Mouse (Mus musculus) megakaryocyte-erythroid progenitor cell, adult 5-6 weeks (primary cell): ENCODE measurements at regions not wholly inside any gene's neighbourhood (a gene's known extent, or its start where the extent isn't known, plus 50 kb on each side); places are given as distances from the start of the nearest gene placed in this dataset.

Experiments
- ATAC-seq: replicated peaks from 2 replicates; pipeline ENCODE4 v1.8.0; 2016; ENCODE audit warnings: mild to moderate bottlenecking, inconsistent platforms; ENCODE audit not compliant: severe bottlenecking, poor library complexity, low FRiP score, low TSS enrichment

- ATAC-seq, result no peak
These were observed 224.9 kb upstream of the Sfrp2 start for GRCm38 (mm10) chr3:83540997-83541932.

- ATAC-seq, result no peak
These were observed 213.5 kb upstream of the Sfrp2 start for GRCm38 (mm10) chr3:83552516-83553139.

- no peak for ATAC-seq
These were observed 212.3 kb upstream of the Sfrp2 start for GRCm38 (mm10) chr3:83553858-83554257.

DNA sequence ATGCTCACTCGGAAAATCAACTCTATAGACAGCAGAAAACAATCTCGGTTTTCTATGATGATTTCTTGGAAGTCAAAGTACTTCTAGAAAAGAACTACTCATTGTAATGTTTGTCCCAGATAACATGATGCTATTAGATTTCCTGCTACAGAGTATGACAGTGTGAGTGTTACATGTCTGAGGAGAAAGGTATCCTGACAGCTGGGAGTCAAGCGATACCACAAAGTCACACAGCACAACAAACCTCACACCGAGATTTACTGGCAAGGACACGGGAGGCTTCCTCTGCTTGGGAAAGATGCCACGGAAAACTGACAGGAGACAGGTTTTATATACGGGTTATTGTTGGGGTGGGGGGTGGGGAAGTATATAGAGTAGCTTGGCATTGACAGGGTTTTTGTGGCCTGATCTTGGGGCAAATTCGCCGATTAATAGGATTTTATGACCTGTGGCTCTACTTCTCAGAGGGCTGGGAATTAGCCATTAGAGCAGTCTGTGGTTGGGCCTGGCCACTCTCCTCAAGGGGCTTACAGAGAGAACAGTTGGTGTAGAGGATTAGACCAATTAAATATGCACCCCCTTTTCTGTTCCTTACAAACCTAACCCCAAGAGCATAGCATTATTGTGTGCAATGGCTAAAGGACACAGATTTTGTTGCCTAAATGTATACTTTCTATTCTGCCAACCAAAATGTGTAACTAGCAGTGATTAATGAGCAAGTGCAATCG, 209.2 kb upstream of the Sfrp2 start:
- no peak for ATAC-seq

DNA sequence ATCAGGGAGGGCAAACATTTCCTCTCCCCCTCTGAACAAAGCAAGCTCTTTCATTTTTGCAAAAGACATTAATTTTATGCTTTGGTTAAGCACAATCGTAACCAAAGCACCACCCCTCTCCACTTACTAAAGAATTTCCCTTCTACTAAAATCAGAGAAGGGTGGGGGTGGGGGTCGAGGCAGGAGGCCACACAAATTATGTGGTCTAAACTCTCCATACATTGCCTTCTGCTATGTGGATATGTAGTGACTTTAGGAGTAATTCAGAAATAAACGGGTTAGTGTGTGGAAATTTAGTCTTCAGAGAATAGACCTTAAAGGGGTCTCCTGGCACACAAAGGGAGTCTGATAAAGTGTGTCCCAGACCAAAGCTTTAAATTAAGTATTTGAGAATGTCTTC, 204.1 kb upstream of the Sfrp2 start:
- ATAC-seq, result no peak

DNA sequence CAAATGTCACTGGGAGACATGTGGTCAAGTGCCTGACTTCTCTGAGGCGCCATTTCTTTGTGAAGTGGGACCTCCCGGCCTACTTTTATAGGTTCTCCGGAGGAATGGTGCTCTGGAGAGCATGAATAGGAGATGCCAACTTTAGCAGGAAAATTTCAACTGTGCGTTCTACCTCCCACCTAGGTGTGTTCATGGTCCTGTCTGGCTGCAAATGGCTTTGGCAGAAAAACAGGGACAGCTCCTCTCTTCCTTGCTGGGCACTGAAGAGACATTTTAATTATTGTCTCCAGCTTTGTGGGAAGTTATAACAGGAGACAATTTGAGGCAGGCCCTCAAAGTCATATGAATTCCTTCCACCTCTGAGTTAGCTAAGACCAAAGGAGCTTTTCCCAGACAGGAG, 190.6 kb upstream of the Sfrp2 start:
- ATAC-seq, result no peak

GRCm38 (mm10) chr3:83576155-83576554, 190.0 kb upstream of the Sfrp2 start:
- ATAC-seq, result no peak

- ATAC-seq, result no peak
These were observed 185.4 kb upstream of the Sfrp2 start for GRCm38 (mm10) chr3:83580766-83581165.

DNA sequence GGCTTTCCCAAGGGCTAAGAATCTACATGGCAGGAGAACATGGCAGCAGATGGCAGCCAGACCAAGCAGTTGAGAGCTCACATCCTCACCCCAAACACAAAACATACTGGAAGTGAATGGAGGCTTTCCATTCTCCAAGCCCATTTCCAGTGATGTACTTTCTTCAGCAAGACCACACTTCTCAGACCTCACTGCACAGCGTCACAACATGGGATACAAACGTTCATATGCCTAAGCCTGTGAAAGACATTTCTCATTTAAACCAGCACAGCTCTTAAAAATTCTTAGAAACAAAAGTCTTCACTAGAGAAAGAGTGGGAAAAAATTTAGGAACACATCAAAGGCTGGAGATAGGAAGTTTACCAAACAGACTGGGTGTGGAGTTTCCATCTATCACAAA, 183.9 kb upstream of the Sfrp2 start:
- ATAC-seq, result no peak

DNA sequence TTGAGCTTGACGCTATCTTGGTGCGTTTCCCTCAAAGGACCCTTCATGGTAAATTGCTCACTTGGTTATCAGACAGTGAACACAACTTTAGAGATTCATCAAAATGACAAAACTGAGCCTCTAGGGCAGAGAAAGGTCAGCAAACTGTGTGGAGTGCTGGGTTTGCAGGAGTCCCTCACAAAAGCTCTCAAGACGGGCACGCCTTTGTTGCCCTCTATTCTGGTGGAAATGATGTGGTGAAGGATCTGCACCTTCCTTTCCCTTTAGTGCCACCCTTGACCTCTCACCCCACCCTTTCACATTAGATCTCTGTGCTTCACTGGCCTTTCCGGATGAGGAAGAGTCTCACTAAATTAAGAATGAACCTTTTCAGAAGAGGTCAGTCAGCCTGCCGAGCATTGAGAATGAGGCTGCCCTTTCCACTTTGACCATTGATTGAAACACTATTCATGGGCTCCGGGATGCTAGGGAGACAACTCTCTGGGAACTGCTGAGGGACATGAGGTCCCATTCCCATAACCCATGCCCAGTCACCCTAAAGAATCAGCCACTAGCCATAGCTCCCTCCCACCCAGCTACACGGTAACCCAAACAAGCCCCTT, 182.9 kb upstream of the Sfrp2 start:
- ATAC-seq, result no peak

DNA sequence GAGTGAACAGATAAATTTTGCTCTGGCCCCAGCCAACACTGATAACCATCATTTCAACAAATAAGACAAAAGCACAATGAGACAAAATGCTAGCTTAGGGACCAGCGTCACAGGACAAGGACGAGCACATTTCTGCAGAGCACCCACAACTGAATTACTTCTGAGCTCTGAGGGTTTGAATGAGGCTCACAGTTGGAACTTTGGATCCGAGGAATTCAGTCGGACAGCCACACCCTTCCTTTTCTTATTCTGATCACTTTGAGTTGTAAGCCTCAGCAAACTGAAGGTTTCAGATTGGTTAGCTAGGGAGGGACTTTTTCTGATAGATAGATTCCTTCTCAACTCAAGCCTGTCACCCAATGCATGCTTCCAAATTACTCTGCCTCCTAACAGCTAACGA, 180.0 kb upstream of the Sfrp2 start:
- no peak for ATAC-seq

- no peak for ATAC-seq
These were observed 179.6 kb upstream of the Sfrp2 start for GRCm38 (mm10) chr3:83586551-83586950.

DNA sequence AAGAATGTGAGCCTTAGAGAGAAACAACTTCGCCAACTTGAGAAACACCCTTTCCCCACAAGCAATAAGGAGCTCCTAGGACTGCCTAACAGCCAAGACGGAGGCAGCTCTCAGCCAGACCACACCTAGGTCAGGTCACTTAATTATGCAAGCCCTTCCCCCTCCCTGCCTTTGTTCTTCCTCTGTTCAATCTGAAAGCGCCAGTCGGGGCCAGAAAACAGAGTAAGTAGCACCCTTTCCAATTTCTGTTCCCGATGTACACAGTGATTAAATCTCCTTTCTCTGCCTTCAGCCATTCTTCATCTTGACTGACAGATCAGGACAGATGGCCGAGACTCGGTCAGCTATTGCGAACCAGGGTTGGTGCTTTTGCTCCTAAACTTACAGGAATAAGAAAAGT, 177.0 kb upstream of the Sfrp2 start:
- ATAC-seq, result no peak

DNA sequence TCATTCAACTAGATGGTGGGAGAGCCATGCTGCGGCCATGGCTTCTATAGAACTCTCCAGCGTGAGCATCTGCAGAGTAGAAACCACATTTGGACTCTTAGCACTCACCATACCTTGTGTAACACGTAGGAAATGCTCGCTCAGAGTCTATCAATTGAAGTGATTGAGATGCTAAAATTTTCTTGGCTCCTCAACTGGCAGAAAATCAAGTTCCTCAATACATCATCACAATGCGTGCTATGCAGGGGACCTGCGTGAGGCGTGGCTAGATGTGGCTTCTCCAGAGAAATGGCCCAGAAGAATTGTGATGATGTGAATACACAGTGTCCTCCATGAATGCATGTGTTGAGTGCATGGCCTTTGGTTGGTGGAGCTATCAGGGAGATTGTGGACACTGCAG, 174.9 kb upstream of the Sfrp2 start:
- ATAC-seq, result no peak

- no peak for ATAC-seq
These were observed 172.8 kb upstream of the Sfrp2 start for GRCm38 (mm10) chr3:83593321-83593720.

GRCm38 (mm10) chr3:83601506-83601905, 164.6 kb upstream of the Sfrp2 start:
- no peak for ATAC-seq

DNA sequence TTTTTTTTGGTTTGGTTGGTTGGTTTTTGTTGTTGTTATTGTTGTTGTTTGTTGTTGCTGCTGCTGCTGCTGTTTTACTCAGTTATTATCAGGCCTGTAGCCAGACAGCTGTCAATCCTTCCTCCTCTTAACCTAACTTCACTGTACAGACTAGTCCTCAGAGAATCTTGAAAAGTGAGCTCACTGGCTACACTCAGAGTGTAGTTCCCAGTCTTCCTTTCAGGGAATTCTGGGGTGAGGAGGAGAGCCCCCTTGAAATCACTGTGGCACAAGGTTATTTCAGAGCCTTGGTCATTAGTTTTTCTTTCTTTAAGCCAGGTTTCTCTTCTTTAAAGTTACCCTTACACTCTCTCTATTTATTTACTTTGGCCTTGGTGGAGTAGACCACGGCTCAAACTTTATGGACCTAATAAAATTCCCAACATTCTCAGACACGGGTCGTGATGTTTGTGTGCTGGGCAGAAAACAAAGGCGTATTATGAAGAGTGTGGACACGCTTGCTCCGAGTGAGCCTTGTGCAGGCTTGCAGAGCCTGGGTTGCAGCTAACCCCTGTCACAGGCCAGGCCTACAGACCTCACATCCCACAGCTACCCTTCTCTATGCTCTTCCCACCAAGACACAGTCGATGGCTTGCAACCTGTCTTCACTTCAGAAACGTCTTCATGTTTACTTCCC, 156.9 kb upstream of the Sfrp2 start:
- no peak for ATAC-seq

GRCm38 (mm10) chr3:83620435-83620834, 145.7 kb upstream of the Sfrp2 start:
- ATAC-seq, result no peak

DNA sequence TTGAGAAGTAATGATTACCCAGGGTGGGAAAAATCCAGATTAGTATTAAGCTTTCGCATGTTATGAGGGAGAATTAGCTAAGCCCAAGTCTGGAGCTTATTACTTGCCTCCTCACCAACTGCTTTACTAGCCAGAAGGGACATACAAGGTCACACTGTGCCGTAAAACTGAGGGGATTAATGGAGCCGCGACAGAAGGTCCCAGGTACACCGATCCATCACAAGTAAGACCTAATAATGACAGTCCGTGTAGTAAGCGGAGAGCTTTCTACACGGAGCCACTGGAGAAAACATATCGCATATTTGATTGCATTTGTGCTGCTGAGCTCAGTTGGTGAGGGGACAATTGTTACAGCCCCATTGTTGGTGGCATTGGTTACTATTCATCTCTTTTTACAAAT, 133.1 kb upstream of the Sfrp2 start:
- ATAC-seq, result no peak

GRCm38 (mm10) chr3:83640433-83640832, 125.7 kb upstream of the Sfrp2 start:
- ATAC-seq, result no peak
